Mouse (Mus musculus) liver, embryonic 11.5 days (tissue): Measurements from ENCODE around the gene Ankrd12. TPM values are rescaled to one million over a fixed set of nuclear protein-coding genes. Genes with fewer than 3 reads are reported as not detected.

Experiments
- ATAC-seq: fragments of 200-750 bp; cut with Nextera tagmentation; replicated peaks from 2 replicates; pipeline ENCODE4 v1.8.0; 2017; ENCODE audit warnings: moderate number of reproducible peaks, mild to moderate bottlenecking, moderate TSS enrichment, moderate library complexity; ENCODE audit not compliant: low FRiP score
- DNase-seq: peaks from one replicate; pipeline ENCODE4 v3.0.0-alpha.2; 2017; ENCODE audit warnings: low spot score
- H3K27ac ChIP-seq: fragments of 300-500 bp; sonication (generic); 2 replicates; pipeline ENCODE4 v1.5.1; 2014; ENCODE audit warnings: mild to moderate bottlenecking, low read depth, low read length, control low read depth
- H3K27me3 ChIP-seq: fragments of 300-500 bp; sonication (generic); replicated peaks from 2 replicates; pipeline ENCODE4 v1.6.1; 2014; ENCODE audit warnings: low read length, mixed read lengths; ENCODE audit not compliant: control insufficient read depth, insufficient read depth
- H3K36me3 ChIP-seq: fragments of 300-500 bp; sonication (generic); 2 replicates; pipeline ENCODE4 v1.6.1; 2014; ENCODE audit warnings: mild to moderate bottlenecking, low read length, moderate library complexity, mixed read lengths; ENCODE audit not compliant: control insufficient read depth, insufficient read depth
- H3K4me1 ChIP-seq: fragments of 300-500 bp; sonication (generic); replicated peaks from 2 replicates; pipeline ENCODE4 v1.6.1; 2014; ENCODE audit warnings: low read length, mixed read lengths; ENCODE audit not compliant: control insufficient read depth, insufficient read depth
- H3K4me2 ChIP-seq: fragments of 300-500 bp; sonication (generic); 2 replicates; pipeline ENCODE4 v1.6.1; 2014; ENCODE audit warnings: mild to moderate bottlenecking, control low read depth, moderate library complexity
- H3K4me3 ChIP-seq: fragments of 300-500 bp; sonication (generic); 2 replicates; pipeline ENCODE4 v1.5.1; 2014; ENCODE audit warnings: low read depth, low read length, control low read depth
- H3K9ac ChIP-seq: fragments of 300-500 bp; sonication (generic); 2 replicates; pipeline ENCODE4 v1.6.1; 2014; ENCODE audit warnings: low read depth, low read length, control low read depth
- H3K9me3 ChIP-seq: fragments of 300-500 bp; sonication (generic); 2 replicates; pipeline ENCODE4 v1.6.1; 2016; ENCODE audit warnings: low read length, inconsistent platforms, mixed read lengths; ENCODE audit not compliant: control insufficient read depth
- WGBS: fragments of 180-500 bp; shearing (Covaris S2); extraction: QIAGEN DNeasy Blood & Tissue Kit; methylation state at CpG from one replicate; pipeline ENCODE4 v1.1.7; 2014; 5-methylcytosine and 5-hydroxymethylcytosine counted together
- polyA plus RNA-seq: library from polyadenylated mRNA; unstranded; fragments of >200 nt; fragmentation: Nextera tagmentation; extraction: Ambion mirVana; gene quantifications from 2 replicates; pipeline ENCODE4 v1.2.1, GENCODE M21; 2014

Ankrd12 gene
- polyA plus RNA-seq, 1 experiment from 2014 or later: 15.3 TPM

DNA sequence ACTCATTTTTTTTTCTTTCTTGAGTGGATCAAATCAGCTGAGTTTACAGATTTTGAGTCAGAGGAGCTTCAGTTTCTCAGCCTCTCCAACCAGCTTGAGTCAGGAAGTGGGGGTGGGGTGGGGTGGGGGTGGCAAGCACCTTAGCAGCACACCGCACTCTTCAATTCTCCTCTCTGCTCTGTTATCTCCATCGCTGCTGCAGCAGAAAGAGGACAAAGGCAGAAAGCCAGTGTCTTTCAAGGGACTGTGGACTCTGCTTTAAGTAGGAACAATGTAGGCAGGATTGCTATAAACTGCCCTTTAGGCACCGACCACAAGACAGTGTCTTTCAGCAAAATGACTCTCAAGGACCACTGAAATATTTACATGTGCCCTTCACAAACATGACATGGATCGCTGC, 122.9 kb downstream of the Ankrd12 start:
- Histone ChIP-seq H3K4me1 (peaks cover 8% of the 10 kb centered on the region; the same call in 1 of the 2 replicates), H3K9me3 (no peaks in the 10 kb centered on the region), H3K36me3 (no peaks in the 10 kb centered on the region), H3K27ac (no peak overlapping the region), H3K4me2 (no peak overlapping the region), H3K4me3 (no peak overlapping the region), H3K9ac (no peak overlapping the region), H3K27me3 (no peaks in the 10 kb centered on the region)
- no peak for ATAC-seq
- no peak for DNase-seq
- WGBS: 54% methylated on average over 4 of the region's 4 CpGs

DNA sequence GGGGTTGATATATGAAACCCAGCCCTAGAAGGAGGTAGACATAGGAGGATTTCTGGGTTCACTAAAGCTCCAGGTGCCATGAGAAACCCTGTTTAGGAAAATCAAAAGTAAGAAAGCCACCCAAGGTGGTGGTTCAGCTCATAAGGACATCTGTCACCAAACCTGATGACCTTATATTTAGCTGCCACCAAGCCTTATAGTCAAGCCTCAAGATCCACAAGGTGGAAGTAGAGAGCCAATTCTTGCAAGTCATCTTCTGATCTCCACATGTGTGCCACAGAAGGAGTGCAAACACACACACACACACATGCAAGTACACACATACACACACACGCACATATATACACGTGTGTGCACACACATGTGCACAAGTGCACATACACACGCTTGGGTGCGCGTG, 124.8 kb downstream of the Ankrd12 start:
- Histone ChIP-seq H3K27me3 (no peaks in the 10 kb centered on the region), H3K4me3 (no peak overlapping the region), H3K9ac (no peak overlapping the region), H3K36me3 (peaks cover 5% of the 10 kb centered on the region; the same call in 1 of the 2 replicates), H3K27ac (no peak overlapping the region), H3K9me3 (no peaks in the 10 kb centered on the region), H3K4me1 (peaks cover 5% of the 10 kb centered on the region; the same call in 1 of the 2 replicates), H3K4me2 (no peak overlapping the region)
- DNase-seq (no peak), ATAC-seq (no peak)
- WGBS: 75% methylated on average over 5 of the region's 5 CpGs

DNA sequence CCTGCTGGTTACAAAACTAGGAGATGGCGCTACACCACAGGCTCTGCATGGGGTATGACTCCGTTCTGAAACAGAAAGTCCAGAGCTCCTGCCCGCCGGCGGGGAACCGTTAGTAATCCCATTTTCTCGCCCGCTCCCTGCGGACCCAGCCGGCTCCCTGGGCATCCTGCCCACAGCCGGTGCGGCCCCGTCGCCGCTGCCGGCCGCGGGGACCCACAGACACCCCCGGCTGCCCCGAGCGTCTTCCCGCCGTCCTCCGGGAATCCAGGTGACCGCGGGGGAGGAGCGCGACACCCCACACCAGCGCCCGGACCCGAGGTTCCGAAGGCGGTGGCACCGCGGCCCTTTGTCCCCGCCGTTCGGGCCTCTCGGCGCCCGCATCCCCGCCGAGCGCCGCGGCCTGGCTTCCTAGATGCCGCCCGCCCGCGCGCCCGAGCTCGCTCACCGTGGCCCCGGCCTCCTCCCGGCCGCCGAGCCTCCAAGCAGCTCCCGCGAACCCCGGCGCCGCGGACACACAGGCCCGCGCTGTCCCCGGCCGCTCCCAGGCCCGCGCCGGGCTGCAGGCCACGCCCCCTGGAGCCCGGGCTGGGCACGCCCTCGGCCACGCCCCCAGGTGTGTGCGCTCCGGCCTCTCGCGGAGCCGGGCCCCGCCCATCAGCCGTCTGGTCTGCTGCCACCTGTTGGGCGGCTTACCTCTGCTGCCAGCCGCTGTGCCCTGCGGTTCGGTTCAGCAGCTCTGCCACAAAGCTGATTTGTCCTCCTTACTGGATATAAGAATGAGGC, 126.1 kb downstream of the Ankrd12 start, which contains the start of gene Twsg1:
Gene Twsg1 (minus strand): TSS at position 605 of the 783 bp plus-strand sequence.
- H3K9ac ChIP-seq: peak within 1 kb of the TSS; percentile 94
- peak; percentile 94 for DNase-seq
- no peaks in the 10 kb centered on the region for H3K27me3 ChIP-seq
- H3K4me3 ChIP-seq: peak within 1 kb of the TSS; percentile 69
- H3K36me3 ChIP-seq: peaks cover 5% of the 10 kb centered on the region; the same call in 1 of the 2 replicates
- ATAC-seq: peak; percentile 96
- H3K4me1 ChIP-seq: no peaks in the 10 kb centered on the region
- peak within 1 kb of the TSS; percentile 66 for H3K4me2 ChIP-seq
- H3K9me3 ChIP-seq: no peaks in the 10 kb centered on the region
- under 1% methylated on average over 87 of the region's 87 CpGs for WGBS
- peak within 1 kb of the TSS; percentile 76 for H3K27ac ChIP-seq

DNA sequence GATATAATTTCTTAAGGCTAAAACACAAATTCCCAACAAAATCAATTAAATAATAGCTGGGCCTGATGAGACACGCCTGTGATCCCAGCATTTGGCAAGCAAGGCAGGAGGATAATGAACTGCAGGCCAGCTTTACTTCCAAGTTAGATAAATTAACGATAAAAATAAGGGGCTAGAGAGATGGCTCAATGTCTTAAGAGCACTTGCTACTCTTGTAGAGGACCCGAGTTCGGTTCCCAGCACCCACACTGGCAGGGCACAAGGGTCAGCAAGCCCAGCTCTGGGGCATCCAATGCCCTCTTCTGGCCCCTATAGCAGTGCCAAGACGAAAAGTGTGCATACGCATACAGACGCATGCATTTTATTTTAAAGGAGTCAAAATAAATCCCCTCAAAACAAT, 126.7 kb downstream of the Ankrd12 start:
- ATAC-seq (0 out of 2 replicates have a peak, but pooled peaks have one; percentile 21), DNase-seq (no peak)
- WGBS: 32% methylated on average over 7 of the region's 7 CpGs

DNA sequence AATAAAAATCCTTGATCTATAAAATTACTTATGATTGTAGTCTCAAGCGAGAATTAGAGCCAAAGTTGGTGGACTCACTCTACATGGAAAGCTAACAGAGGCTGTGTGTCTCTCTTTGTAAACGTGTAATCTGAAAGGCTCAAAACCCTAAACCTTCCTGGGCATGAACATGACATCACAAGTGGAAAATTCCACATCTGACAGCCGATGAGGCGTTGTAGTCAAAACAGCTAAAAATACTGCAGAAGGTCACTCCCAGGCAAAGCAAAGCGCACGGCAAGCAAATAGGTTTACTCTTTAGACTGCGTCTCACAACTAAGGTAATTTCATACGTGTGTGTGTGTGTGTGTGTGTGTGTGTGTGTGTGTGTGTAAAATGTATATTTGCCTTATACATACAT, 129.6 kb downstream of the Ankrd12 start:
- no peak overlapping the region for H3K27ac ChIP-seq

More for the DNA sequence above, 126.7 kb downstream of the Ankrd12 start:
- Histone ChIP-seq H3K9me3 (no peaks in the 10 kb centered on the region), H3K4me2 (peak overlapping the region; percentile 66), H3K4me1 (no peaks in the 10 kb centered on the region), H3K36me3 (peaks cover 5% of the 10 kb centered on the region; the same call in 1 of the 2 replicates), H3K27me3 (no peaks in the 10 kb centered on the region), H3K9ac (peak overlapping the region; percentile 94), H3K4me3 (peak overlapping the region; percentile 69), H3K27ac (peak overlapping the region; percentile 76; the same call in 1 of the 2 replicates)

DNA sequence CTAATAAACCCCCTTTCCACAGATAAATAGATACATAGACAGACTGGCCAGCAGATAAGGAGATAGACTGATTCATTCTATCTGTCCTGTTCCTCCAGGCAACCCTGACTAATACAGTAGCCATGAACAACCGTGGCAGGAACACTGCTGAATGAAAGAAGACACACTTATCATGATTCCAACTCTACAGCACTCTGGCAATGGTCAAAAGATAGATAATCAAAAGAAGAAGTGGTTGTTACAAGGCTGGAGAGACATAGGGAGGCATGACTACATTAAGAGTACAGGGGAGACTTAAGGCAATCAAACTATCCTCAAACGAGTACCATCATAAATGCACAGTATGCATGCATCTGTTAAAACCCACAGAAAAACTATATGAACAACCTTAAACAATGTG, 131.5 kb downstream of the Ankrd12 start:
- no peak overlapping the region for H3K4me2 ChIP-seq
- H3K9ac ChIP-seq: no peak overlapping the region
- 71% methylated on average over 2 of the region's 2 CpGs for WGBS
- no peak overlapping the region for H3K27ac ChIP-seq
- no peak overlapping the region for H3K4me3 ChIP-seq
- no peaks in the 10 kb centered on the region for H3K9me3 ChIP-seq
- H3K36me3 ChIP-seq: peaks cover 5% of the 10 kb centered on the region; the same call in 1 of the 2 replicates
- ATAC-seq: no peak
- DNase-seq: no peak
- peaks cover 3% of the 10 kb centered on the region; the same call in 1 of the 2 replicates for H3K4me1 ChIP-seq
- H3K27me3 ChIP-seq: no peaks in the 10 kb centered on the region

More for the DNA sequence above, 129.6 kb downstream of the Ankrd12 start:
- Histone ChIP-seq H3K4me3 (no peak overlapping the region), H3K27me3 (no peaks in the 10 kb centered on the region), H3K9me3 (no peaks in the 10 kb centered on the region), H3K4me1 (no peaks in the 10 kb centered on the region), H3K4me2 (no peak overlapping the region), H3K9ac (no peak overlapping the region), H3K36me3 (peaks cover 5% of the 10 kb centered on the region; the same call in 1 of the 2 replicates)
- WGBS: 88% methylated on average over 8 of the region's 8 CpGs
- ATAC-seq: no peak
- DNase-seq: no peak

DNA sequence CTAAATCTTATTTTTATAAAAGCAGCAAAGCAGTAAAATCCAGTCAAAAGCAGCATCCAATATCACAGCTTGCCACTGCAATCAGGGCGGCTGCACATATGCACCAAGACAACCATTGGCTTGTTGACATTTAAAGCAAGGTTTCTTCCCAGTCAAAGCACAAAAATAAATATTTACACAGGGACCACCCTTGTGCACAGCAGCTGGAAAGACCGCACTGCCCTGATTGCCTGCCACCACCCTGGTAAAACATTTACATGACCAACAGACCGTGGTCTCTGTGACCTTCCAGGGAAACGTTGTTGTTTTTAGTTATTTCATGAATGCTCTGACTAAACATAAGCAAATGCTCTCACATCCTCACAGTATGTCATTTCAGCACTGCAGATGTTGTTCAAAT, 134.5 kb downstream of the Ankrd12 start:
- 73% methylated on average over 4 of the region's 4 CpGs for WGBS
- no peak overlapping the region for H3K27ac ChIP-seq
- H3K4me3 ChIP-seq: no peak overlapping the region
- H3K27me3 ChIP-seq: no peaks in the 10 kb centered on the region
- ATAC-seq (0 out of 2 replicates have a peak, but pooled peaks have one; percentile 26), DNase-seq (no peak)
- H3K36me3 ChIP-seq: no peaks in the 10 kb centered on the region; the same call in 1 of the 2 replicates
- H3K9ac ChIP-seq: no peak overlapping the region
- H3K4me2 ChIP-seq: no peak overlapping the region
- no peaks in the 10 kb centered on the region for H3K9me3 ChIP-seq
- peaks cover 6% of the 10 kb centered on the region; the same call in 1 of the 2 replicates for H3K4me1 ChIP-seq

DNA sequence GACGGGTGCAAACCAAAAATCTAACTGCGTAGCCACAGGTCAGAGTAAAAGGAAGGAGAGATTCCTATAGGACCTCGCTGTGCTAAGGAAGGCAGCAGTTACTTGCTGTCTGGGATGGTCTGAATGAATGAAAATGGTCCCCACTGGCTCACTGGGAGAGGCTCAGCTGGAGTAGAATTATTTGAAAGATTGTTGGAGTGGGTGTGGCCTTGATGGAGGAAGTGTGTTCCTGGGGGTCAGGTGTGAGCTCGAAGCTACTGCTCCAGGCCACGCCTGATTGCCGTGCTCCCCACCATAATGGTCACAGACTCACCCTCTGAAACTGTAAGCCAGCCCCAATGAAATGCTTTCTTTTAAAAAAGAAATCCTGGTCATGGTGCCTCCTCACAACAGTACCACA, 135.6 kb downstream of the Ankrd12 start:
- Histone ChIP-seq H3K4me2 (no peak overlapping the region), H3K9ac (no peak overlapping the region), H3K4me1 (peaks cover 6% of the 10 kb centered on the region; the same call in 1 of the 2 replicates), H3K36me3 (peaks cover 6% of the 10 kb centered on the region), H3K4me3 (no peak overlapping the region), H3K27me3 (no peaks in the 10 kb centered on the region), H3K9me3 (no peaks in the 10 kb centered on the region), H3K27ac (no peak overlapping the region)
- ATAC-seq (no peak), DNase-seq (no peak)
- WGBS: 86% methylated on average over 6 of the region's 6 CpGs
